Mouse (Mus musculus): Measurements from ENCODE around the gene Evx1. TPM values are rescaled to one million over a fixed set of nuclear protein-coding genes. Genes with fewer than 3 reads are reported as not detected.

Evx1 gene
- total and polyA plus RNA-seq, 2 experiments from 2014 or later = not detected

GRCm38 (mm10) chr6:52267691-52268090 lies 45.6 kb upstream of the Evx1 start:
- DNase-seq (no peak), ATAC-seq (no peak)
- H3K4me2 ChIP-seq (ENCODE audit: low read depth) = no peak overlapping the region
- WGBS = 7% methylated on average over 3 of the region's 3 CpGs
- no peak for TF ChIP-seq CTCF (IDR thresholded peaks at IDR 0.05; ENCODE audit: low read depth)
- H3K27ac ChIP-seq (ENCODE audit: low read depth, low read length) = no peak overlapping the region
- no peak overlapping the region for H3K9ac ChIP-seq
- H3K9me3 ChIP-seq (ENCODE audit: low read length) = no peaks in the 10 kb centered on the region
- H3K27me3 ChIP-seq (ENCODE audit: insufficient read depth, low read length) = peaks cover 98% of the 10 kb centered on the region
- H3K4me1 ChIP-seq (ENCODE audit: insufficient read depth) = no peaks in the 10 kb centered on the region
- no peaks in the 10 kb centered on the region for H3K36me3 ChIP-seq (ENCODE audit: insufficient read depth)
- H3K4me3 ChIP-seq (ENCODE audit: low read depth, low read length) = no peak overlapping the region

- H3K4me2 ChIP-seq (ENCODE audit: low read depth) = no peak overlapping the region
- no peak overlapping the region for H3K27ac ChIP-seq (ENCODE audit: low read depth, low read length)
Observed at GRCm38 (mm10) chr6:52268341-52268740, 45.0 kb upstream of the Evx1 start.

GRCm38 (mm10) chr6:52268756-52269155 lies 44.5 kb upstream of the Evx1 start:
- no peaks in the 10 kb centered on the region for H3K4me1 ChIP-seq (ENCODE audit: insufficient read depth)
- peaks cover 98% of the 10 kb centered on the region for H3K27me3 ChIP-seq (ENCODE audit: insufficient read depth, low read length)
- no peak for TF ChIP-seq CTCF (IDR thresholded peaks at IDR 0.05; ENCODE audit: low read depth)
- H3K9me3 ChIP-seq (ENCODE audit: low read length) = no peaks in the 10 kb centered on the region
- ATAC-seq (no peak), DNase-seq (no peak)
- no peak overlapping the region for H3K9ac ChIP-seq
- no peak overlapping the region for H3K4me3 ChIP-seq (ENCODE audit: low read depth, low read length)
- no peaks in the 10 kb centered on the region for H3K36me3 ChIP-seq (ENCODE audit: insufficient read depth)
- WGBS = 5% methylated on average over 3 of the region's 3 CpGs
- H3K4me2 ChIP-seq (ENCODE audit: low read depth) = no peak overlapping the region
- H3K27ac ChIP-seq (ENCODE audit: low read depth, low read length) = no peak overlapping the region

More at GRCm38 (mm10) chr6:52268341-52268740, 45.0 kb upstream of the Evx1 start:
- Histone ChIP-seq H3K27me3 (ENCODE audit: insufficient read depth, low read length) (peaks cover 98% of the 10 kb centered on the region), H3K4me3 (ENCODE audit: low read depth, low read length) (no peak overlapping the region), H3K36me3 (ENCODE audit: insufficient read depth) (no peaks in the 10 kb centered on the region), H3K9ac (no peak overlapping the region), H3K9me3 (ENCODE audit: low read length) (no peaks in the 10 kb centered on the region), H3K4me1 (ENCODE audit: insufficient read depth) (no peaks in the 10 kb centered on the region)
- TF ChIP-seq CTCF (IDR thresholded peaks at IDR 0.05; ENCODE audit: low read depth) = no peak
- ATAC-seq (no peak), DNase-seq (no peak)
- 1% methylated on average over 7 of the region's 7 CpGs for WGBS

GRCm38 (mm10) chr6:52270494-52271480 lies 42.5 kb upstream of the Evx1 start:
- H3K36me3 ChIP-seq (ENCODE audit: insufficient read depth) = no peaks in the 10 kb centered on the region
- peaks cover 97% of the 10 kb centered on the region for H3K27me3 ChIP-seq (ENCODE audit: insufficient read depth, low read length)
- no peaks in the 10 kb centered on the region for H3K9me3 ChIP-seq (ENCODE audit: low read length)
- H3K27ac ChIP-seq (ENCODE audit: low read depth, low read length) = no peak overlapping the region
- 7% methylated on average over 23 of the region's 23 CpGs for WGBS
- H3K4me2 ChIP-seq (ENCODE audit: low read depth) = no peak overlapping the region
- peak; percentile 59; the same call in 1 of the 2 replicates for ATAC-seq
- H3K4me1 ChIP-seq (ENCODE audit: insufficient read depth) = no peaks in the 10 kb centered on the region
- peak; percentile 81 for DNase-seq
- H3K9ac ChIP-seq = no peak overlapping the region
- peak; percentile 82 for TF ChIP-seq CTCF (IDR thresholded peaks at IDR 0.05; ENCODE audit: low read depth)
- no peak overlapping the region for H3K4me3 ChIP-seq (ENCODE audit: low read depth, low read length)

- no peak for DNase-seq
- no peaks in the 10 kb centered on the region for H3K9me3 ChIP-seq (ENCODE audit: low read length)
- H3K4me3 ChIP-seq (ENCODE audit: low read depth, low read length) = no peak overlapping the region
- H3K4me2 ChIP-seq (ENCODE audit: low read depth) = no peak overlapping the region
- no peak overlapping the region for H3K9ac ChIP-seq
- no peaks in the 10 kb centered on the region for H3K4me1 ChIP-seq (ENCODE audit: insufficient read depth)
- H3K27ac ChIP-seq (ENCODE audit: low read depth, low read length) = no peak overlapping the region
- 5% methylated on average over 22 of the region's 22 CpGs for WGBS
- peaks cover 98% of the 10 kb centered on the region for H3K27me3 ChIP-seq (ENCODE audit: insufficient read depth, low read length)
- TF ChIP-seq CTCF (IDR thresholded peaks at IDR 0.05; ENCODE audit: low read depth) = no peak
- H3K36me3 ChIP-seq (ENCODE audit: insufficient read depth) = no peaks in the 10 kb centered on the region
- ATAC-seq = no peak
Observed at GRCm38 (mm10) chr6:52272766-52273655, 40.3 kb upstream of the Evx1 start.

- ATAC-seq (no peak), DNase-seq (no peak)
- H3K4me1 ChIP-seq (ENCODE audit: insufficient read depth) = no peaks in the 10 kb centered on the region
- H3K27ac ChIP-seq (ENCODE audit: low read depth, low read length) = no peak overlapping the region
- H3K27me3 ChIP-seq (ENCODE audit: insufficient read depth, low read length) = peaks cover 95% of the 10 kb centered on the region
- no peaks in the 10 kb centered on the region for H3K36me3 ChIP-seq (ENCODE audit: insufficient read depth)
- no peak overlapping the region for H3K4me3 ChIP-seq (ENCODE audit: low read depth, low read length)
- H3K9me3 ChIP-seq (ENCODE audit: low read length) = no peaks in the 10 kb centered on the region
- no peak overlapping the region for H3K9ac ChIP-seq
- no peak overlapping the region for H3K4me2 ChIP-seq (ENCODE audit: low read depth)
- TF ChIP-seq CTCF (IDR thresholded peaks at IDR 0.05; ENCODE audit: low read depth) = no peak
- WGBS = 2% methylated on average over 22 of the region's 22 CpGs
Observed at GRCm38 (mm10) chr6:52273656-52274280, 39.5 kb upstream of the Evx1 start.
